Mouse (Mus musculus) olfactory bulb, adult 2 months (tissue): Measurements from ENCODE around the gene Rhno1.

ENCODE experiments used
- CTCF ChIP-seq: fragments of 200-500 bp; IDR thresholded peaks from 2 replicates; pipeline ENCODE4 v1.5.1; 2012; ENCODE audit warnings: low read depth, mild to moderate bottlenecking, low read length, moderate library complexity; ENCODE audit not compliant: insufficient read depth
- POLR2A ChIP-seq: fragments of 200-500 bp; IDR thresholded peaks from 2 replicates; pipeline ENCODE4 v1.6.1; 2012; ENCODE audit warnings: mild to moderate bottlenecking, low read depth, low read length, moderate library complexity; ENCODE audit not compliant: insufficient read depth

- no peak for TF ChIP-seq CTCF
- TF ChIP-seq POLR2A, result no peak
Observed at GRCm38 (mm10) chr6:128338876-128339275, 23.8 kb downstream of the Rhno1 start.
